Mouse (Mus musculus) E14TG2a.4 (cell line): ENCODE data around the gene Keap1.

ENCODE experiments used
- CTCF ChIP-seq: conservative IDR thresholded peaks from 2 replicates; pipeline ENCODE4 v1.5.1; 2014; ENCODE audit warnings: low read length
- NANOG ChIP-seq: IDR thresholded peaks from 2 replicates; pipeline ENCODE4 v1.6.1; 2014; ENCODE audit warnings: borderline replicate concordance, low read length, mixed read lengths
- POU5F1 ChIP-seq: IDR thresholded peaks from 2 replicates; pipeline ENCODE4 v1.6.1; 2014; ENCODE audit warnings: low read length, borderline replicate concordance

DNA sequence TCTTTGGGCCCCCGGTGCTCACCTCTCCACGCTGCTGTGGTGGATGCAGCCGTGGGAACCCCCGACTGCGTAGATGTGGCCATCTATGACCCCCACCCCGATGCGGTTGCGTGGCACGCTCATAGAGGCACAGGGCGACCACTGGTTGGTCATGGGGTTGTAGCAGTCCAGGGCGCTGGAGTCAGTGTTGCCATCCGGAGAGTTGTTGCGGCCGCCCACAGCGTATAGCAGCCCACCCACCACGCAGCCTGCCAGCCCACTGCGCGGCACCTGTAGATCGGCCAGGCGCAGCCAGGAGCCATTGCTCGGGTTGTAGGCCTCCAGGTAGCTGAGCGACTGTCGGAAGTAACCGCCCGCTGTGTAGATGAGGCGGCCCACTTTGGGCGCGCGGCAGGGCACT, 5.8 kb downstream of the Keap1 start:
- TF ChIP-seq CTCF, result no peak
- TF ChIP-seq POU5F1, result no peak
- no peak for TF ChIP-seq NANOG
